Mouse (Mus musculus) hindbrain, embryonic 15.5 days (tissue): Measurements from ENCODE around the gene 9330182O14Rik. TPM values are rescaled to one million over a fixed set of nuclear protein-coding genes. Genes with fewer than 3 reads are reported as not detected.
A peak's percentile ranks its signal among the peaks of the same experiment; 100 is the strongest.

ENCODE experiments used
- ATAC-seq: fragments of 200-750 bp; cut with Nextera tagmentation; 2 replicates; pipeline ENCODE4 v1.8.0; 2017; ENCODE audit warnings: low read depth, moderate number of reproducible peaks, moderate TSS enrichment; ENCODE audit not compliant: low FRiP score
- H3K27ac ChIP-seq: fragments of 300-500 bp; sonication (generic); replicated peaks from 2 replicates; pipeline ENCODE4 v1.5.1; 2015; ENCODE audit warnings: mild to moderate bottlenecking, inconsistent platforms
- H3K27me3 ChIP-seq: fragments of 300-500 bp; sonication (generic); 2 replicates; pipeline ENCODE4 v1.6.1; 2015; ENCODE audit warnings: control low read depth, inconsistent platforms
- H3K36me3 ChIP-seq: fragments of 300-500 bp; sonication (generic); 2 replicates; pipeline ENCODE4 v1.6.1; 2015; ENCODE audit warnings: control low read depth, inconsistent platforms
- H3K4me1 ChIP-seq: fragments of 300-500 bp; sonication (generic); replicated peaks from 2 replicates; pipeline ENCODE4 v1.6.1; 2015; ENCODE audit warnings: control low read depth, inconsistent platforms
- H3K4me2 ChIP-seq: fragments of 300-500 bp; sonication (generic); 2 replicates; pipeline ENCODE4 v1.6.1; 2015; ENCODE audit warnings: moderate library complexity, mild to moderate bottlenecking, inconsistent platforms
- H3K4me3 ChIP-seq: fragments of 300-500 bp; sonication (generic); 2 replicates; pipeline ENCODE4 v1.5.1; 2015; ENCODE audit warnings: mild to moderate bottlenecking, inconsistent platforms
- H3K9ac ChIP-seq: fragments of 300-500 bp; sonication (generic); 2 replicates; pipeline ENCODE4 v1.6.1; 2015; ENCODE audit warnings: inconsistent platforms
- H3K9me3 ChIP-seq: fragments of 300-500 bp; sonication (generic); 2 replicates; pipeline ENCODE4 v1.6.1; 2016; ENCODE audit warnings: control low read depth, inconsistent platforms
- WGBS: fragments of 180-500 bp; shearing (Covaris S2); methylation state at CpG from one replicate; pipeline ENCODE4 v1.1.7; 2015; 5-methylcytosine and 5-hydroxymethylcytosine counted together
- microRNA-seq: library from miRNA; unstranded; fragments of <30 nt; microRNA quantifications from one replicate; pipeline ENCODE4, GENCODE M21; 2016
- polyA plus RNA-seq: library from polyadenylated mRNA; unstranded; fragments of >200 nt; fragmentation: Nextera tagmentation; extraction: Ambion mirVana; gene quantifications from 2 replicates; pipeline ENCODE4 v1.2.1, GENCODE M21; 2015

9330182O14Rik gene
- polyA plus RNA-seq, 1 experiment from 2014 or later: not detected

- 83% methylated on average over 6 of the region's 6 CpGs for WGBS
These were observed 23.5 kb downstream of the 9330182O14Rik start for GRCm38 (mm10) chr15:40157683-40158082.

GRCm38 (mm10) chr15:40166560-40167275, 32.6 kb downstream of the 9330182O14Rik start:
- ATAC-seq: peak; percentile 65; the same call in 1 of the 2 replicates
- Histone ChIP-seq H3K4me2 (peak overlapping the region; percentile 7; the same call in 1 of the 2 replicates), H3K36me3 (no peaks in the 10 kb centered on the region), H3K27me3 (no peaks in the 10 kb centered on the region), H3K9me3 (no peaks in the 10 kb centered on the region), H3K4me1 (peaks cover 16% of the 10 kb centered on the region), H3K4me3 (no peak overlapping the region), H3K27ac (0 out of 2 replicates have a peak overlapping the region, but pooled peaks have one; percentile 16), H3K9ac (no peak overlapping the region)
- WGBS: 30% methylated on average over 9 of the region's 9 CpGs

More at GRCm38 (mm10) chr15:40157683-40158082, 23.5 kb downstream of the 9330182O14Rik start:
- Histone ChIP-seq H3K4me3 (no peak overlapping the region), H3K27me3 (no peaks in the 10 kb centered on the region), H3K36me3 (no peaks in the 10 kb centered on the region), H3K9me3 (no peaks in the 10 kb centered on the region), H3K9ac (no peak overlapping the region), H3K4me2 (no peak overlapping the region), H3K27ac (no peak overlapping the region), H3K4me1 (no peaks in the 10 kb centered on the region)
- no peak for ATAC-seq

GRCm38 (mm10) chr15:40167276-40168139, 33.3 kb downstream of the 9330182O14Rik start:
- peak; percentile 10; the same call in 1 of the 2 replicates for ATAC-seq

GRCm38 (mm10) chr15:40168140-40168688, 34.0 kb downstream of the 9330182O14Rik start:
- H3K27ac ChIP-seq: peak overlapping the region; percentile 16; the same call in 1 of the 2 replicates
- ATAC-seq: peak; percentile 51; the same call in 1 of the 2 replicates
- no peak overlapping the region for H3K9ac ChIP-seq

More at GRCm38 (mm10) chr15:40167276-40168139, 33.3 kb downstream of the 9330182O14Rik start:
- no peaks in the 10 kb centered on the region for H3K36me3 ChIP-seq
- peak overlapping the region; percentile 16 for H3K27ac ChIP-seq
- H3K4me1 ChIP-seq: peaks cover 16% of the 10 kb centered on the region
- WGBS: 54% methylated on average over 26 of the region's 26 CpGs
- H3K9ac ChIP-seq: no peak overlapping the region
- no peaks in the 10 kb centered on the region for H3K9me3 ChIP-seq
- peak overlapping the region; percentile 30 for H3K4me2 ChIP-seq
- no peak overlapping the region for H3K4me3 ChIP-seq
- no peaks in the 10 kb centered on the region for H3K27me3 ChIP-seq

GRCm38 (mm10) chr15:40169061-40169460, 34.9 kb downstream of the 9330182O14Rik start:
- Histone ChIP-seq H3K4me1 (peaks cover 16% of the 10 kb centered on the region), H3K27me3 (no peaks in the 10 kb centered on the region), H3K9me3 (no peaks in the 10 kb centered on the region), H3K9ac (no peak overlapping the region), H3K4me3 (no peak overlapping the region), H3K27ac (no peak overlapping the region), H3K36me3 (no peaks in the 10 kb centered on the region), H3K4me2 (no peak overlapping the region)
- 71% methylated on average over 5 of the region's 5 CpGs for WGBS
- ATAC-seq: no peak

More at GRCm38 (mm10) chr15:40168140-40168688, 34.0 kb downstream of the 9330182O14Rik start:
- H3K4me1 ChIP-seq: peaks cover 16% of the 10 kb centered on the region
- 59% methylated on average over 10 of the region's 10 CpGs for WGBS
- H3K27me3 ChIP-seq: no peaks in the 10 kb centered on the region
- H3K9me3 ChIP-seq: no peaks in the 10 kb centered on the region
- no peaks in the 10 kb centered on the region for H3K36me3 ChIP-seq
- H3K4me3 ChIP-seq: no peak overlapping the region
- H3K4me2 ChIP-seq: peak overlapping the region; percentile 30

GRCm38 (mm10) chr15:40169705-40170104, 35.5 kb downstream of the 9330182O14Rik start:
- WGBS: 22% methylated on average over 13 of the region's 13 CpGs
- Histone ChIP-seq H3K9me3 (no peaks in the 10 kb centered on the region), H3K27me3 (no peaks in the 10 kb centered on the region), H3K27ac (no peak overlapping the region), H3K4me1 (peaks cover 16% of the 10 kb centered on the region), H3K9ac (peak overlapping the region; percentile 25; the same call in 1 of the 2 replicates), H3K36me3 (no peaks in the 10 kb centered on the region), H3K4me2 (peak overlapping the region; percentile 45), H3K4me3 (peak overlapping the region; percentile 17)
- ATAC-seq: peak; percentile 68; the same call in 1 of the 2 replicates

GRCm38 (mm10) chr15:40179423-40179822, 45.3 kb downstream of the 9330182O14Rik start:
- H3K4me2 ChIP-seq: no peak overlapping the region
- H3K4me1 ChIP-seq: no peaks in the 10 kb centered on the region
- no peak overlapping the region for H3K27ac ChIP-seq
- no peaks in the 10 kb centered on the region for H3K27me3 ChIP-seq
- H3K4me3 ChIP-seq: no peak overlapping the region
- WGBS: 34% methylated on average over 2 of the region's 2 CpGs
- no peaks in the 10 kb centered on the region for H3K9me3 ChIP-seq
- H3K36me3 ChIP-seq: no peaks in the 10 kb centered on the region
- no peak overlapping the region for H3K9ac ChIP-seq
- no peak for ATAC-seq

GRCm38 (mm10) chr15:40187017-40187416, 52.9 kb downstream of the 9330182O14Rik start:
- Histone ChIP-seq H3K36me3 (no peaks in the 10 kb centered on the region), H3K4me1 (no peaks in the 10 kb centered on the region), H3K27me3 (no peaks in the 10 kb centered on the region), H3K4me3 (no peak overlapping the region), H3K9ac (no peak overlapping the region), H3K27ac (no peak overlapping the region), H3K4me2 (no peak overlapping the region), H3K9me3 (no peaks in the 10 kb centered on the region)
- no peak for ATAC-seq
- WGBS: 78% methylated on average over 6 of the region's 6 CpGs

Small RNA genes within 50 kb of the gene (microRNA-seq; reads per million reads assigned to microRNA genes)
- gene Gm25958: not detected
